Mouse (Mus musculus) lung, postnatal 0 days (tissue): Measurements from ENCODE around the gene Slc12a8. TPM values are rescaled to one million over a fixed set of nuclear protein-coding genes. Genes with fewer than 3 reads are reported as not detected.
A peak's percentile ranks its signal among the peaks of the same experiment; 100 is the strongest.

Experiments
- ATAC-seq: fragments of 200-750 bp; cut with Nextera tagmentation; 2 replicates; pipeline ENCODE4 v1.8.0; 2017; ENCODE audit warnings: moderate library complexity
- DNase-seq: peaks from one replicate; pipeline ENCODE4 v3.0.0-alpha.2; 2016; ENCODE audit warnings: low spot score
- H3K27ac ChIP-seq: fragments of 300-500 bp; sonication (generic); 2 replicates; pipeline ENCODE4 v1.5.1; 2014; ENCODE audit warnings: antibody characterized with exemption, mild to moderate bottlenecking, low read length, mixed read lengths
- H3K27me3 ChIP-seq: fragments of 300-500 bp; sonication (generic); replicated peaks from 2 replicates; pipeline ENCODE4 v1.6.1; 2014; ENCODE audit warnings: low read length, mixed read lengths; ENCODE audit not compliant: insufficient read depth
- H3K36me3 ChIP-seq: fragments of 300-500 bp; sonication (generic); 2 replicates; pipeline ENCODE4 v1.6.1; 2014; ENCODE audit warnings: low read length, mixed read lengths; ENCODE audit not compliant: insufficient read depth
- H3K4me1 ChIP-seq: fragments of 300-500 bp; sonication (generic); 2 replicates; pipeline ENCODE4 v1.6.1; 2014; ENCODE audit warnings: antibody characterized with exemption, low read depth, low read length, mixed read lengths; ENCODE audit not compliant: insufficient read depth
- H3K4me2 ChIP-seq: fragments of 300-500 bp; sonication (generic); replicated peaks from 2 replicates; pipeline ENCODE4 v1.6.1; 2014; ENCODE audit warnings: low read depth, mild to moderate bottlenecking, low read length, moderate library complexity, mixed read lengths
- H3K4me3 ChIP-seq: fragments of 300-500 bp; sonication (generic); 2 replicates; pipeline ENCODE4 v1.5.1; 2014; ENCODE audit warnings: low read depth, low read length
- H3K9ac ChIP-seq: fragments of 300-500 bp; sonication (generic); replicated peaks from 2 replicates; pipeline ENCODE4 v1.6.1; 2014; ENCODE audit warnings: low read depth, mild to moderate bottlenecking
- H3K9me3 ChIP-seq: fragments of 300-500 bp; sonication (generic); 2 replicates; pipeline ENCODE4 v1.6.1; 2016; ENCODE audit warnings: low read length, mixed read lengths
- CTCF ChIP-seq: IDR thresholded peaks from 2 replicates; pipeline ENCODE4 v1.5.1; 2016; ENCODE audit warnings: antibody characterized with exemption, mild to moderate bottlenecking
- EP300 ChIP-seq: IDR thresholded peaks from 2 replicates; pipeline ENCODE4 v1.6.1; 2016; ENCODE audit warnings: antibody characterized with exemption, mild to moderate bottlenecking, control low read depth
- WGBS: fragments of 180-500 bp; shearing (Covaris S2); extraction: QIAGEN DNeasy Blood & Tissue Kit; methylation state at CpG from one replicate; pipeline ENCODE4 v1.1.7; 2014; 5-methylcytosine and 5-hydroxymethylcytosine counted together
- polyA plus RNA-seq: library from polyadenylated mRNA; unstranded; fragments of >200 nt; fragmentation: Nextera tagmentation; extraction: Ambion mirVana; gene quantifications from 2 replicates; pipeline ENCODE4 v1.2.1, GENCODE M21; 2015

Slc12a8 gene
- polyA plus RNA-seq, 1 experiment from 2014 or later = 0.79 TPM

- ATAC-seq (peak; percentile 63; the same call in 1 of the 2 replicates), DNase-seq (no peak)
- 0 out of 2 replicates have a peak, but pooled peaks cover 7% of the 10 kb centered on the region for H3K36me3 ChIP-seq
- no peak overlapping the region for H3K4me2 ChIP-seq
- H3K9me3 ChIP-seq = no peaks in the 10 kb centered on the region
- H3K4me1 ChIP-seq = no peaks in the 10 kb centered on the region
- no peak overlapping the region for H3K4me3 ChIP-seq
- no peaks in the 10 kb centered on the region for H3K27me3 ChIP-seq
- no peak for TF ChIP-seq CTCF
- TF ChIP-seq EP300 = no peak
- WGBS = 74% methylated on average over 10 of the region's 10 CpGs
- no peak overlapping the region for H3K9ac ChIP-seq
- H3K27ac ChIP-seq = no peak overlapping the region
Measured at GRCm38 (mm10) chr16:33708031-33708430, 190.9 kb downstream of the Slc12a8 start.

- Histone ChIP-seq H3K27me3 (no peaks in the 10 kb centered on the region), H3K9me3 (no peaks in the 10 kb centered on the region), H3K4me3 (no peak overlapping the region), H3K36me3 (0 out of 2 replicates have a peak, but pooled peaks cover 7% of the 10 kb centered on the region), H3K27ac (no peak overlapping the region), H3K4me2 (no peak overlapping the region), H3K9ac (no peak overlapping the region), H3K4me1 (no peaks in the 10 kb centered on the region)
- DNase-seq (no peak), ATAC-seq (no peak)
- WGBS = 90% methylated on average over 12 of the region's 12 CpGs
- no peak for TF ChIP-seq EP300
- TF ChIP-seq CTCF = no peak
Measured at GRCm38 (mm10) chr16:33708585-33709397, 191.7 kb downstream of the Slc12a8 start.

Other genes starting within 250 kb of the Slc12a8 start
- 30.3 and 35.9 TPM in 2 replicates for gene Zfp148, start 136.5 kb upstream of the Slc12a8 start, polyA plus RNA-seq
- gene Heg1, start 167.0 kb downstream of the Slc12a8 start, polyA plus RNA-seq = 33.5 and 36.2 TPM in 2 replicates